Mouse (Mus musculus) retina, adult 2 months (tissue): ENCODE results near the gene Prrg2.
A peak's percentile ranks its signal among the peaks of the same experiment; 100 is the strongest.

Source experiments
- DNase-seq: peaks from one replicate; pipeline ENCODE4 v3.0.0-alpha.2; 2012; ENCODE audit warnings: low read depth, low spot score

The Prrg2 gene

GRCm38 (mm10) chr7:45058607-45059571 is 3.6 kb downstream of the Prrg2 start:
- DNase-seq, result no peak

GRCm38 (mm10) chr7:45056972-45057348 is 5.5 kb downstream of the Prrg2 start:
- no peak for DNase-seq

- no peak for DNase-seq
Observed at GRCm38 (mm10) chr7:45056329-45056971, 6.0 kb downstream of the Prrg2 start.

GRCm38 (mm10) chr7:45053931-45054510 is 8.5 kb downstream of the Prrg2 start:
- DNase-seq, result peak; percentile 85

GRCm38 (mm10) chr7:45053117-45053930 is 9.2 kb downstream of the Prrg2 start:
- DNase-seq, result peak; percentile 65

- DNase-seq, result no peak
Observed at GRCm38 (mm10) chr7:45052862-45053116, 9.7 kb downstream of the Prrg2 start, which contains the start of gene Prr12. Gene Prr12, minus strand, starts transcription at chr7:45052881.

- no peak for DNase-seq
Observed at GRCm38 (mm10) chr7:45052181-45052861, 10.2 kb downstream of the Prrg2 start.

GRCm38 (mm10) chr7:45051601-45051974 is 10.9 kb downstream of the Prrg2 start:
- DNase-seq, result no peak

- DNase-seq, result no peak
Observed at GRCm38 (mm10) chr7:45050945-45051600, 11.4 kb downstream of the Prrg2 start.

GRCm38 (mm10) chr7:45048923-45049657 is 13.4 kb downstream of the Prrg2 start:
- no peak for DNase-seq

GRCm38 (mm10) chr7:45048001-45048890 is 14.2 kb downstream of the Prrg2 start:
- DNase-seq, result no peak

GRCm38 (mm10) chr7:45047491-45047890 is 15.0 kb downstream of the Prrg2 start:
- DNase-seq, result no peak

- DNase-seq, result no peak
Observed at GRCm38 (mm10) chr7:45046853-45047350, 15.6 kb downstream of the Prrg2 start.

- no peak for DNase-seq
Observed at GRCm38 (mm10) chr7:45045741-45046140, 16.7 kb downstream of the Prrg2 start.

GRCm38 (mm10) chr7:45043307-45043706 is 19.2 kb downstream of the Prrg2 start:
- no peak for DNase-seq

GRCm38 (mm10) chr7:45040851-45041250 is 21.6 kb downstream of the Prrg2 start:
- no peak for DNase-seq

- DNase-seq, result no peak
Observed at GRCm38 (mm10) chr7:45038411-45038810, 24.1 kb downstream of the Prrg2 start.

GRCm38 (mm10) chr7:45037720-45038361 is 24.6 kb downstream of the Prrg2 start:
- DNase-seq, result no peak
